Mouse (Mus musculus): ENCODE measurements around the gene Pitpnb. TPM values are rescaled to one million over a fixed set of nuclear protein-coding genes. Genes with fewer than 3 reads are reported as not detected.

The Pitpnb gene
- polyA plus RNA-seq, 1 experiment from 2014 or later, result 51.5 TPM

- peaks cover 49% of the 10 kb centered on the region for H3K27me3 ChIP-seq (replicated peaks)
- H3K9ac ChIP-seq, result no peak overlapping the region
- H3K4me3 ChIP-seq, result no peak overlapping the region
- no peaks in the 10 kb centered on the region for H3K4me1 ChIP-seq
- H3K4me2 ChIP-seq, result no peak overlapping the region
- peaks cover 6% of the 10 kb centered on the region; the same call in 1 of the 2 replicates for H3K36me3 ChIP-seq
- ATAC-seq, result no peak
- H3K27ac ChIP-seq, result no peak overlapping the region
- no peaks in the 10 kb centered on the region for H3K9me3 ChIP-seq (replicated peaks)
- WGBS (ENCODE audit: insufficient replicate concordance), result 69% methylated on average over 5 of the region's 5 CpGs
Observed at GRCm38 (mm10) chr5:111426249-111426648, 95.7 kb downstream of the Pitpnb start.

GRCm38 (mm10) chr5:111428882-111429281 is 98.3 kb downstream of the Pitpnb start:
- H3K4me1 ChIP-seq, result peaks cover 3% of the 10 kb centered on the region; the same call in 1 of the 2 replicates
- no peak overlapping the region for H3K9ac ChIP-seq
- no peaks in the 10 kb centered on the region for H3K36me3 ChIP-seq
- no peaks in the 10 kb centered on the region for H3K9me3 ChIP-seq (replicated peaks)
- no peak overlapping the region for H3K4me2 ChIP-seq
- ATAC-seq, result no peak
- H3K27ac ChIP-seq, result no peak overlapping the region
- no peak overlapping the region for H3K4me3 ChIP-seq
- 61% methylated on average over 6 of the region's 6 CpGs for WGBS (ENCODE audit: insufficient replicate concordance)
- peaks cover 26% of the 10 kb centered on the region for H3K27me3 ChIP-seq (replicated peaks)

DNA sequence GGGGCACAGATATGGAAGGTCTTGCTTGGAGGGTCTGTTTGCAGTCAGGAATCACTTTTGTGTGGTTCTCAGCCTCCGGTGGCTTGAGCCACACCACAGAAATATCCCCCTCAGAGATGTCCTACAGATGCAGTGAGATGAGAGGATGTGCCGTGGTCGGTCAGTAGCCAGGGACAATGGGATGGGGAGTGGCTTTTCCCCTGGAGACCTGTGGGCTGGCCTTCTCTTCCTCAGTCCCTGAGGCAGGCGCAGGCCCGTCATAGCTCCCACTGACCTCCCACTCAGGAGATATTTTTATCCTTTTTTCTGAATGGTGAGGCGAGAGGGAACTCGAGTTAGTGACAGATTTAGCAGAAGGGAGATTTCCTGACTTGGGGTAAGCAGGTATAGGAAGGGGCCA is 99.2 kb downstream of the Pitpnb start:
- H3K4me2 ChIP-seq, result no peak overlapping the region
- no peak for ATAC-seq
- H3K9ac ChIP-seq, result no peak overlapping the region
- H3K27ac ChIP-seq, result no peak overlapping the region
- H3K4me3 ChIP-seq, result no peak overlapping the region
- H3K27me3 ChIP-seq (replicated peaks), result peaks cover 26% of the 10 kb centered on the region
- 36% methylated on average over 7 of the region's 7 CpGs for WGBS (ENCODE audit: insufficient replicate concordance)
- no peaks in the 10 kb centered on the region for H3K36me3 ChIP-seq
- no peaks in the 10 kb centered on the region for H3K9me3 ChIP-seq (replicated peaks)
- H3K4me1 ChIP-seq, result peaks cover 9% of the 10 kb centered on the region; the same call in 1 of the 2 replicates

- Histone ChIP-seq H3K9me3 (replicated peaks) (no peaks in the 10 kb centered on the region), H3K27ac (no peak overlapping the region), H3K27me3 (replicated peaks) (peaks cover 22% of the 10 kb centered on the region), H3K36me3 (no peaks in the 10 kb centered on the region), H3K4me2 (no peak overlapping the region), H3K9ac (no peak overlapping the region), H3K4me1 (peaks cover 15% of the 10 kb centered on the region; the same call in 1 of the 2 replicates), H3K4me3 (no peak overlapping the region)
- 64% methylated on average over 11 of the region's 11 CpGs for WGBS (ENCODE audit: insufficient replicate concordance)
- no peak for ATAC-seq
Observed at GRCm38 (mm10) chr5:111431007-111431730, 100.6 kb downstream of the Pitpnb start.

DNA sequence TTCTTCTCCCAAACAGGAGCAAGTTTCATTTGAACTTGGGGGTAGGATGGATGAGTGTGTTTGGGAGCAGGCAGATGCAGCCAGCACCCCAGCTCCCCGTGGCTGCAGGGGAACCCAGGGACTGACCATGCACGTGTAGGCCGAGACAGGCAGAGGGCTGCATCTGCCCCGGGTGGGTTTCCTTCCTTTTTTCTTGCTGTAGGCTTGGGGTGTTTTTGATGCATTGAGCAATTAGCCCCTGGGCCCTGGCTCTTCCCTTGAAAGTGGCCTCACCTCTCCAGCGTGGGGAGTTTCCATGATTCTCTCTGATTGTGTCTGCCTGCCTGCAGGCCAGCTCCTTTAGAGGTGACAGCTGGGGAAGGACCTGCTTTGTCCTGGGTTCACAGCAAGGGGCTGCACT is 102.3 kb downstream of the Pitpnb start:
- no peak overlapping the region for H3K4me2 ChIP-seq
- ATAC-seq, result no peak
- no peaks in the 10 kb centered on the region for H3K9me3 ChIP-seq (replicated peaks)
- H3K9ac ChIP-seq, result no peak overlapping the region
- H3K36me3 ChIP-seq, result no peaks in the 10 kb centered on the region
- H3K27ac ChIP-seq, result no peak overlapping the region
- no peak overlapping the region for H3K4me3 ChIP-seq
- WGBS (ENCODE audit: insufficient replicate concordance), result 13% methylated on average over 5 of the region's 5 CpGs
- H3K4me1 ChIP-seq, result peaks cover 22% of the 10 kb centered on the region; the same call in 1 of the 2 replicates
- H3K27me3 ChIP-seq (replicated peaks), result peaks cover 9% of the 10 kb centered on the region; the same call in 1 of the 2 replicates

DNA sequence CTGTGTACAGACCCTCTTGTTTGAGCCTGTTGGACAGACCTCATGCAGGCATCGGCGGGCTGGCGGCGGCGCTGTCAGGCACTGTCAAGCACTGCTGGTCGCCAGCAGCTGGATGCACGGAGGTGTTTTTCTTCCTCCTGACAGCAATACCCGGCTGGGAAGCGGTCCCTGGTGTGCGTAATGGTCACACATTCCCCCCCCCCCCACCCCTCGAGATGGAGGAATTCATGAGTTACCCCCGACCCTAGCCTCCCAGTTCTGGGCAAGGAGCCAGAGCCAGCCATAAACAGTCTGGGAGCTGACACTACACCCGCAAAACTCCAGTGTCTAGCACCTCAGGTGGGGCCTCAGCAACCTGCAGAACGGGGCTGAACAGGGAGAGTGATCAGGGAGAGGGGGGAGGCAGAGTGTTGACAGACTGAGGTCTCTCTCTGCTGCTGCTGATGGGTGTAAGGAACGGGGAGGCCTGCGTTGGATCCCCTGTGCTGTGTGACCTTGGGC is 103.8 kb downstream of the Pitpnb start:
- Histone ChIP-seq H3K27me3 (replicated peaks) (0 out of 2 replicates have a peak, but pooled peaks cover under 1% of the 10 kb centered on the region), H3K4me2 (no peak overlapping the region), H3K27ac (no peak overlapping the region), H3K9me3 (replicated peaks) (no peaks in the 10 kb centered on the region), H3K36me3 (no peaks in the 10 kb centered on the region), H3K4me1 (peaks cover 22% of the 10 kb centered on the region; the same call in 1 of the 2 replicates), H3K9ac (no peak overlapping the region), H3K4me3 (no peak overlapping the region)
- WGBS (ENCODE audit: insufficient replicate concordance), result 67% methylated on average over 16 of the region's 16 CpGs
- ATAC-seq, result no peak

- Histone ChIP-seq H3K4me1 (peaks cover 22% of the 10 kb centered on the region), H3K9me3 (replicated peaks) (no peaks in the 10 kb centered on the region), H3K4me3 (no peak overlapping the region), H3K9ac (no peak overlapping the region), H3K27me3 (replicated peaks) (no peaks in the 10 kb centered on the region), H3K36me3 (no peaks in the 10 kb centered on the region), H3K27ac (no peak overlapping the region), H3K4me2 (no peak overlapping the region)
- ATAC-seq, result no peak
- WGBS (ENCODE audit: insufficient replicate concordance), result 30% methylated on average over 7 of the region's 7 CpGs
Observed at GRCm38 (mm10) chr5:111436260-111436659, 105.7 kb downstream of the Pitpnb start.

DNA sequence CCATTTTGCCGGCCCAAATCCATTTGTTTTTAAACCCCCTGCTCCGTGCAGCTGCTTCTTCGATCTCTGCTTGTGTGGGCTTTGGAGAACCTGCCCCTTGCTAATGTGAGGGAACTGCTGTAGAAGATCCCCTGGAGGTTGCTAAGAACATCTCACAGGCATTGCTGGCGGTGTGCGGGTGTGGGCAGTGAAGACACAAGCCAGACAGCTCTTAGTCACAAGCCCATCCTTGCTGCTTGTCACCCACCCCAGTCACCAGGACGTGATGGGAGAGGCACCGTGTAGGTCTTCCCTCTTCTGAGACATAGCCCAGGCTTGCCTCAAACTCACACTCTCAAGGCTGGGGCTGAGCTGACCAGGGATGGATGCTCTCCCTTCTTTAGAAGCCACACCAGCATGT is 106.6 kb downstream of the Pitpnb start:
- Histone ChIP-seq H3K4me2 (no peak overlapping the region), H3K9ac (no peak overlapping the region), H3K27ac (no peak overlapping the region), H3K4me1 (peaks cover 22% of the 10 kb centered on the region), H3K9me3 (replicated peaks) (no peaks in the 10 kb centered on the region), H3K4me3 (no peak overlapping the region), H3K36me3 (no peaks in the 10 kb centered on the region), H3K27me3 (replicated peaks) (no peaks in the 10 kb centered on the region)
- no peak for ATAC-seq
- 58% methylated on average over 7 of the region's 7 CpGs for WGBS (ENCODE audit: insufficient replicate concordance)

Other genes starting within 250 kb of the Pitpnb start
- gene Mn1, start 86.6 kb downstream of the Pitpnb start, polyA plus RNA-seq (2016; fragmentation: Nextera tagmentation; extraction: Ambion mirVana), result 2.4 and 3.1 TPM in 2 replicates

Measured in liver, embryonic 12.5 days (tissue).